Mouse (Mus musculus): Measurements from ENCODE around the gene Olfr1130. TPM values are rescaled to one million over a fixed set of nuclear protein-coding genes. Genes with fewer than 3 reads are reported as not detected.

The Olfr1130 gene
- polyA plus RNA-seq (2012; rRNA removed; ENCODE audit: low replicate concordance) = not detected in 2 replicates

GRCm38 (mm10) chr2:87605912-87606311 is at the start of gene Olfr1130:
Gene Olfr1130 (plus strand): TSS chr2:87606212.

DNA sequence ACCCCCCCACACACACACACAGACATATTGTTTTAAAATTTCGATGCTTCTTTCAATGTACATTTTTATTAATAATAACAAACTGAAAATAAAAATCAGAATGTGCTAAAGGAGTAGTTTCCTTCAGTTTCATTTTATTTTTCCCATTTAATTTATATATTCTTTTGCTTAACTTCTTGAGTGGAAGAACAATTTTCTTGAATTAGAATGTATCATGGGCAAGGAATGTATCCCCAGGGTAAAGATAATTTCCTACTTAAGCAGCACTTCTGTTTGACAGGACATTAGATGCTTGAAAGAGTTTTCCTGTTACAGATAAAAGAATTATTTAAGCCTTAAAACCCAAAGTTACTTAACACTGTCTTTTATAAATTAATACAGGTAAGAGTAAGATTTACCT is 32.4 kb upstream of the Olfr1130 start, which contains the start of gene Olfr1129:
Olfr1129 (plus strand) TSS at position 301 of the 400 bp plus-strand sequence.

GRCm38 (mm10) chr2:87626804-87627203 is 20.8 kb downstream of the Olfr1130 start, which contains the start of gene Olfr1131:
Gene Olfr1131 (plus strand): TSS chr2:87627104.

DNA sequence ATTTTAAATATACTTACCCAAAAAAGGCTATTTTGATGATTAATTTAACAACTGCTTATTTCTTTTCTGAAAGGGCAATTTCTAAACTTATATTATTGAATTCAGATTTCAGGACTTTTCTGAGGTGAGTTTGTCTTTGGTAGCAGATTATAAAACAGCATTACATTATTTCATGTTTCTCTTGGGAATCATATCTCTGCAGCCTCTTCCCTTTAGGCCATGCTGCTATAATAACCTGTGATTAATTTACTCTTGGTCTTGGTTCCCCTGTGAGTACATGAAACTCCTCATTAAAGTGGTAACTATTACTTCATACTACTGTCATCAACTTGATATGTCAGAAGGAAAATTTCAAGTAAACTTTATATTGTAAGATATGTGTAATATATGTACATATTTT is 31.4 kb downstream of the Olfr1130 start, which contains the start of gene Olfr1132:
Olfr1132 (minus strand) TSS at position 101 of the 400 bp plus-strand sequence.

DNA sequence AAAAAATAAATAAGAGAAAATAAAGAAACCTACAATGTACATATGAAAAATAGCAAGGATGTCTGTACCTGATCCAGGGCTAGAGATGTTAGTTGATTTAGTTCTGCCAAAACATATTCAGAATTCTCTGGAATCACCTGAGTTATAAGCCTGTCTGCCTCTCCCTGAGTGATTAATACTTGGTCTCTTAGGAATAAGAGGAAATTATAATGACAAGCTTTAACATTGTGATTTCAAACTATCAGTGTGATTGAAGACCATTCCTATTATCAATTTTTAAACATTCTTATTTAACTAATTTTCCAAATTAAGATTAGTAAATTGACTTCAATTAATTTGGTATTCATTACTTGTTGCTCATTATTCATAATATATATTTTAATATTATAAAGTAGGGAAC is 41.3 kb downstream of the Olfr1130 start, which contains the start of gene Olfr1133:
Olfr1133 (minus strand) TSS at position 101 of the 400 bp plus-strand sequence.

GRCm38 (mm10) chr2:87658360-87658759 is 52.3 kb downstream of the Olfr1130 start, which contains the start of gene Olfr1134:
Gene Olfr1134 (minus strand): TSS chr2:87658460.

Other genes starting within 250 kb of the Olfr1130 start
- gene Olfr1121, start 236.3 kb upstream of the Olfr1130 start, polyA plus RNA-seq (2012; rRNA removed; ENCODE audit: low replicate concordance) = not detected in 2 replicates
- gene Olfr1122, start 220.4 kb upstream of the Olfr1130 start, polyA plus RNA-seq (2012; rRNA removed; ENCODE audit: low replicate concordance) = not detected in 2 replicates
- gene Olfr1123, start 189.6 kb upstream of the Olfr1130 start, polyA plus RNA-seq (2012; rRNA removed; ENCODE audit: low replicate concordance) = not detected in 2 replicates
- not detected in 2 replicates for gene Olfr1124, start 175.9 kb upstream of the Olfr1130 start, polyA plus RNA-seq (2012; rRNA removed; ENCODE audit: low replicate concordance)
- gene Olfr1126, start 152.2 kb upstream of the Olfr1130 start, polyA plus RNA-seq (2012; rRNA removed; ENCODE audit: low replicate concordance) = not detected in 2 replicates
- gene Pramel7, start 109.1 kb upstream of the Olfr1130 start, polyA plus RNA-seq (2012; rRNA removed; ENCODE audit: low replicate concordance) = not detected in 2 replicates
- gene Pramel6, start 99.6 kb upstream of the Olfr1130 start, polyA plus RNA-seq (2012; rRNA removed; ENCODE audit: low replicate concordance) = not detected in 2 replicates
- not detected in 2 replicates for gene Olfr153, start 74.4 kb upstream of the Olfr1130 start, polyA plus RNA-seq (2012; rRNA removed; ENCODE audit: low replicate concordance)
- not detected in 2 replicates for gene Olfr1128, start 60.7 kb upstream of the Olfr1130 start, polyA plus RNA-seq (2012; rRNA removed; ENCODE audit: low replicate concordance)
- not detected in 2 replicates for gene Olfr1129, start 32.3 kb upstream of the Olfr1130 start, polyA plus RNA-seq (2012; rRNA removed; ENCODE audit: low replicate concordance)
- gene Olfr1131, start 20.9 kb downstream of the Olfr1130 start, polyA plus RNA-seq (2012; rRNA removed; ENCODE audit: low replicate concordance) = not detected in 2 replicates
- gene Olfr1132, start 31.3 kb downstream of the Olfr1130 start, polyA plus RNA-seq (2012; rRNA removed; ENCODE audit: low replicate concordance) = not detected in 2 replicates
- gene Olfr1133, start 41.2 kb downstream of the Olfr1130 start, polyA plus RNA-seq (2012; rRNA removed; ENCODE audit: low replicate concordance) = not detected in 2 replicates
- gene Olfr1134, start 52.2 kb downstream of the Olfr1130 start, polyA plus RNA-seq (2012; rRNA removed; ENCODE audit: low replicate concordance) = not detected in 2 replicates
- gene Olfr1135, start 67.5 kb downstream of the Olfr1130 start, polyA plus RNA-seq (2012; rRNA removed; ENCODE audit: low replicate concordance) = not detected in 2 replicates
- not detected in 2 replicates for gene Olfr1136, start 87.7 kb downstream of the Olfr1130 start, polyA plus RNA-seq (2012; rRNA removed; ENCODE audit: low replicate concordance)
- not detected in 2 replicates for gene Olfr1137, start 107.0 kb downstream of the Olfr1130 start, polyA plus RNA-seq (2012; rRNA removed; ENCODE audit: low replicate concordance)
- gene Olfr1138, start 133.8 kb downstream of the Olfr1130 start, polyA plus RNA-seq (2012; rRNA removed; ENCODE audit: low replicate concordance) = not detected in 2 replicates
- gene Olfr1140, start 137.5 kb downstream of the Olfr1130 start, polyA plus RNA-seq (2012; rRNA removed; ENCODE audit: low replicate concordance) = not detected in 2 replicates
- not detected in 2 replicates for gene Olfr1141, start 147.8 kb downstream of the Olfr1130 start, polyA plus RNA-seq (2012; rRNA removed; ENCODE audit: low replicate concordance)
- not detected in 2 replicates for gene Olfr152, start 173.3 kb downstream of the Olfr1130 start, polyA plus RNA-seq (2012; rRNA removed; ENCODE audit: low replicate concordance)
- gene Olfr1143, start 194.4 kb downstream of the Olfr1130 start, polyA plus RNA-seq (2012; rRNA removed; ENCODE audit: low replicate concordance) = not detected in 2 replicates
- not detected in 2 replicates for gene Olfr1145, start 203.6 kb downstream of the Olfr1130 start, polyA plus RNA-seq (2012; rRNA removed; ENCODE audit: low replicate concordance)
- not detected in 2 replicates for gene Olfr1148, start 224.3 kb downstream of the Olfr1130 start, polyA plus RNA-seq (2012; rRNA removed; ENCODE audit: low replicate concordance)
- not detected in 2 replicates for gene Olfr1150-ps1, start 237.8 kb downstream of the Olfr1130 start, polyA plus RNA-seq (2012; rRNA removed; ENCODE audit: low replicate concordance)
- gene Olfr1151, start 249.7 kb downstream of the Olfr1130 start, polyA plus RNA-seq (2012; rRNA removed; ENCODE audit: low replicate concordance) = not detected in 2 replicates